Mouse (Mus musculus): ENCODE results near the gene Ghrh.

- TF ChIP-seq EP300 (IDR thresholded peaks at IDR 0.05; ENCODE audit: low read depth) (no peak), CTCF (IDR thresholded peaks at IDR 0.05; ENCODE audit: low read depth) (no peak)
These were observed 48.7 kb upstream of the Ghrh start for GRCm38 (mm10) chr2:157395960-157396359.

Data from heart, postnatal 0 days (tissue).